Mouse (Mus musculus): ENCODE data around the gene Sostdc1. TPM values are rescaled to one million over a fixed set of nuclear protein-coding genes. Genes with fewer than 3 reads are reported as not detected.

Sostdc1 gene
- polyA plus RNA-seq, 1 experiment from 2014 or later: 0.94 TPM

Other genes starting within 250 kb of the Sostdc1 start
- gene Ankmy2, start 157.0 kb upstream of the Sostdc1 start, polyA plus RNA-seq (2015; fragmentation: Nextera tagmentation; extraction: Ambion mirVana): 26.7 and 27.0 TPM in 2 replicates
- gene Bzw2, start 156.1 kb upstream of the Sostdc1 start, polyA plus RNA-seq (2015; fragmentation: Nextera tagmentation; extraction: Ambion mirVana): 186 and 205 TPM in 2 replicates
- gene Lrrc72, start 60.7 kb upstream of the Sostdc1 start, polyA plus RNA-seq (2015; fragmentation: Nextera tagmentation; extraction: Ambion mirVana): not detected in 2 replicates
- 9.7 and 10.9 TPM in 2 replicates for gene Ispd, start 67.3 kb downstream of the Sostdc1 start, polyA plus RNA-seq (2015; fragmentation: Nextera tagmentation; extraction: Ambion mirVana)
- gene D630036H23Rik, start 68.0 kb downstream of the Sostdc1 start, polyA plus RNA-seq (2015; fragmentation: Nextera tagmentation; extraction: Ambion mirVana): 1.3 and 1.6 TPM in 2 replicates

All from heart, embryonic 15.5 days (tissue).